ENCODE assay signal across 9 mouse cellular contexts in the genomic region with DNA sequence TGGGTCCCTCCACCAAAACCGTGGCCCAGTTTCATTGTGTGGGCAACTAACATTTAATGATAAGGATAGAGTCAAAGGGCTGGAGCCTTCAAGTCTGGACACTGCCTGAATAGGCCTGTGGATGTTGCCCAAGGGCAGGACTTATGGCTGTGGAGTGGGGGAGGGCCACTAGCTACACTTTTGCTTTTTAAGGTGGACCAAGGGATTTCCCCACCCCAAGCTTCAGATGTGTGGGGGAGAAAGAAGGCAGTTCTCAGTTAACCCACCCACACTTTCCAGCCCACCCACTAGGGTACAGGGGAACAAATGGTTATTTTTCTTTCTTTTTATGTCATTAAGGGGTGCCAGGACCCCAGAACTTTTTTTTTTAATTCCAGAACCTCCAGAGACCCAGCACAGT. TPM values are rescaled to one million over a fixed set of nuclear protein-coding genes. Genes with fewer than 3 reads are reported as not detected.
A peak's percentile ranks its signal among the peaks of the same experiment; 100 is the strongest.
DNase-seq lines count a peak whose midpoint lies in the region; ATAC-seq and TF ChIP-seq lines count a peak whose summit lies in the region.
"Had no signal": no experiment of that assay in that cellular context is flagged by ENCODE, and none has a peak within 500 bp of the region (broad histone marks: within the 10 kb centered on the region; RNA-seq: fewer than 3 reads in every experiment).

No protein-coding gene starts in this region.

- no peaks in the 10 kb centered on the region for H3K36me3 ChIP-seq in heart, postnatal 0 days (replicated peaks; ENCODE audit: control insufficient read depth, insufficient read depth, low read length)
- H3K36me3 ChIP-seq in E14TG2a.4 (ENCODE audit: insufficient read depth, low read length), result no peaks in the 10 kb centered on the region
- H3K36me3 ChIP-seq in hindbrain, embryonic 10.5 days, result no peaks in the 10 kb centered on the region
- no peaks in the 10 kb centered on the region for H3K36me3 ChIP-seq in midbrain, embryonic 11.5 days (ENCODE audit: control insufficient read depth, insufficient read depth, low read length)

- H3K9me3 ChIP-seq in heart, postnatal 0 days (replicated peaks; ENCODE audit: control insufficient read depth, low read length), result no peaks in the 10 kb centered on the region
- no peaks in the 10 kb centered on the region for H3K9me3 ChIP-seq in E14TG2a.4 (ENCODE audit: low read length)
- no peaks in the 10 kb centered on the region for H3K9me3 ChIP-seq in hindbrain, embryonic 10.5 days
- no peaks in the 10 kb centered on the region for H3K9me3 ChIP-seq in midbrain, embryonic 11.5 days (ENCODE audit: control insufficient read depth, low read length)

- H3K4me3 ChIP-seq in heart, postnatal 0 days (ENCODE audit: low read depth, low read length), result peak overlapping the region; percentile 50
- H3K4me3 ChIP-seq in E14TG2a.4 (replicated peaks; ENCODE audit: low read length), result peak overlapping the region; percentile 62
- peak overlapping the region; percentile 58 for H3K4me3 ChIP-seq in hindbrain, embryonic 10.5 days
- peak overlapping the region; percentile 23; the same call in 1 of the 2 replicates for H3K4me3 ChIP-seq in midbrain, embryonic 11.5 days (ENCODE audit: low read depth, low read length)

- DNase-seq in heart, postnatal 0 days (ENCODE audit: low spot score), result no peak
- no peak for DNase-seq in heart, postnatal 10 days
- no peak for DNase-seq in hindbrain, embryonic 10.5 days (ENCODE audit: low spot score)
- no peak for DNase-seq in midbrain, embryonic 11.5 days (ENCODE audit: low spot score, missing footprints)
- DNase-seq in cerebellum, postnatal 25 days, result no peak
- no peak for DNase-seq in cerebellum, postnatal 14 days

- H3K4me1 ChIP-seq in heart, postnatal 0 days (ENCODE audit: control insufficient read depth, insufficient read depth), result peaks cover 6% of the 10 kb centered on the region; the same call in 1 of the 2 replicates
- H3K4me1 ChIP-seq in E14TG2a.4 (replicated peaks; ENCODE audit: low read depth, low read length), result peaks cover 30% of the 10 kb centered on the region
- peaks cover 18% of the 10 kb centered on the region for H3K4me1 ChIP-seq in hindbrain, embryonic 10.5 days (replicated peaks)
- peaks cover 5% of the 10 kb centered on the region for H3K4me1 ChIP-seq in midbrain, embryonic 11.5 days (ENCODE audit: control insufficient read depth, insufficient read depth, low read length)

- TF ChIP-seq EP300 in heart, postnatal 0 days (IDR thresholded peaks at IDR 0.05; ENCODE audit: low read depth), result no peak

- TF ChIP-seq CTCF in heart, postnatal 0 days (IDR thresholded peaks at IDR 0.05; ENCODE audit: low read depth), result no peak
- no peak for TF ChIP-seq CTCF in E14TG2a.4 (conservative IDR thresholded peaks at IDR 0.05; ENCODE audit: low read length)

- no peaks in the 10 kb centered on the region for H3K27me3 ChIP-seq in heart, postnatal 0 days (ENCODE audit: control insufficient read depth, insufficient read depth, low read length)
- H3K27me3 ChIP-seq in E14TG2a.4 (ENCODE audit: insufficient read depth, low read length), result no peaks in the 10 kb centered on the region
- H3K27me3 ChIP-seq in hindbrain, embryonic 10.5 days (ENCODE audit: insufficient read depth, poor library complexity, severe bottlenecking), result no peaks in the 10 kb centered on the region
- H3K27me3 ChIP-seq in midbrain, embryonic 11.5 days (ENCODE audit: control insufficient read depth, insufficient read depth, low read length), result no peaks in the 10 kb centered on the region

- 67% methylated on average over 1 of the region's 1 CpGs for WGBS in heart, postnatal 0 days
- 73% methylated on average over 1 of the region's 1 CpGs for WGBS in hindbrain, embryonic 10.5 days
- 74% methylated on average over 1 of the region's 1 CpGs for WGBS in midbrain, embryonic 11.5 days

- ATAC-seq in heart, postnatal 0 days (ENCODE audit: insufficient read depth, low read depth), result no peak
- no peak for ATAC-seq in midbrain, embryonic 11.5 days (ENCODE audit: low FRiP score)
- ATAC-seq in cerebellum, adult (ENCODE audit: insufficient number of reproducible peaks, low FRiP score, low TSS enrichment), result no peak

- peak overlapping the region; percentile 73 for H3K4me2 ChIP-seq in heart, postnatal 0 days (ENCODE audit: low read depth, low read length)
- peak overlapping the region; percentile 55 for H3K4me2 ChIP-seq in midbrain, embryonic 11.5 days

- peak overlapping the region; percentile 61 for H3K27ac ChIP-seq in heart, postnatal 0 days (ENCODE audit: low read depth)
- H3K27ac ChIP-seq in hindbrain, embryonic 10.5 days, result peak overlapping the region; percentile 72
- H3K27ac ChIP-seq in midbrain, embryonic 11.5 days (ENCODE audit: low read depth, low read length), result no peak overlapping the region

- H3K9ac ChIP-seq in heart, postnatal 0 days (replicated peaks; ENCODE audit: low read depth, low read length), result peak overlapping the region; percentile 50; the same call in 1 of the 2 replicates
- H3K9ac ChIP-seq in midbrain, embryonic 11.5 days (ENCODE audit: low read length), result peak overlapping the region; percentile 34; the same call in 1 of the 2 replicates

- intact Hi-C loops in heart, postnatal 10 days (cut with DNase I), result no loop called here

RNA-seq across cellular contexts. Expression of a gene that starts 6.0 kb away (rescaled TPM):
- 4.6 and 6.2 TPM in 2 replicates for total RNA-seq in heart, postnatal 0 days (2014; rRNA removed; ENCODE audit: low replicate concordance)
- 6.1 and 6.2 TPM in 2 replicates for polyA plus RNA-seq in heart, postnatal 0 days (2015; fragmentation: Nextera tagmentation; extraction: Ambion mirVana)
- total RNA-seq in heart, postnatal 10 days (2021), result 1 to 10 TPM; 1.7 to 1.9 TPM
- 0.46 and 1.0 TPM in 2 replicates for polyA plus RNA-seq in hindbrain, embryonic 10.5 days (2016; fragmentation: Nextera tagmentation; extraction: Ambion mirVana)
- polyA plus RNA-seq in midbrain, embryonic 11.5 days (2014; fragmentation: Nextera tagmentation; extraction: Ambion mirVana), result 0.19 and 0.46 TPM in 2 replicates
- total RNA-seq: gastrocnemius, adult 18-20 months had no signal

RNA-seq across cellular contexts. Expression of a gene that starts 10.9 kb away (rescaled TPM):
- total RNA-seq in heart, postnatal 0 days (2014; rRNA removed; ENCODE audit: low replicate concordance), result 2.0 and 8.9 TPM in 2 replicates
- 0.71 and 0.99 TPM in 2 replicates for polyA plus RNA-seq in heart, postnatal 0 days (2015; fragmentation: Nextera tagmentation; extraction: Ambion mirVana)
- 1 to 10 TPM; 2.1 to 3.9 TPM for total RNA-seq in heart, postnatal 10 days (2021)
- polyA plus RNA-seq in hindbrain, embryonic 10.5 days (2016; fragmentation: Nextera tagmentation; extraction: Ambion mirVana), result 6.5 and 6.6 TPM in 2 replicates
- 4.5 and 5.3 TPM in 2 replicates for polyA plus RNA-seq in midbrain, embryonic 11.5 days (2014; fragmentation: Nextera tagmentation; extraction: Ambion mirVana)
- total RNA-seq: gastrocnemius, adult 18-20 months had no signal

RNA-seq across cellular contexts. Expression of a gene that starts 16.1 kb away (rescaled TPM):
- total RNA-seq in heart, postnatal 0 days (2014; rRNA removed; ENCODE audit: low replicate concordance), result 408 and 443 TPM in 2 replicates
- 169 and 172 TPM in 2 replicates for polyA plus RNA-seq in heart, postnatal 0 days (2015; fragmentation: Nextera tagmentation; extraction: Ambion mirVana)
- 100 to 1,000 TPM; 143 to 144 TPM for total RNA-seq in heart, postnatal 10 days (2021)
- polyA plus RNA-seq in hindbrain, embryonic 10.5 days (2016; fragmentation: Nextera tagmentation; extraction: Ambion mirVana), result 268 and 293 TPM in 2 replicates
- 251 and 259 TPM in 2 replicates for polyA plus RNA-seq in midbrain, embryonic 11.5 days (2014; fragmentation: Nextera tagmentation; extraction: Ambion mirVana)

RNA-seq across cellular contexts. Expression of a gene that starts 16.1 kb away (rescaled TPM):
- 108 and 115 TPM in 2 replicates for total RNA-seq in heart, postnatal 0 days (2014; rRNA removed; ENCODE audit: low replicate concordance)
- polyA plus RNA-seq in heart, postnatal 0 days (2015; fragmentation: Nextera tagmentation; extraction: Ambion mirVana), result 150 and 161 TPM in 2 replicates
- total RNA-seq in heart, postnatal 10 days (2021), result 10 to 100 TPM; 61.7 to 63.5 TPM
- 226 and 229 TPM in 2 replicates for polyA plus RNA-seq in hindbrain, embryonic 10.5 days (2016; fragmentation: Nextera tagmentation; extraction: Ambion mirVana)
- 178 and 188 TPM in 2 replicates for polyA plus RNA-seq in midbrain, embryonic 11.5 days (2014; fragmentation: Nextera tagmentation; extraction: Ambion mirVana)

RNA-seq across cellular contexts. Expression of a gene that starts 29.7 kb away (rescaled TPM):
- total RNA-seq in heart, postnatal 0 days (2014; rRNA removed; ENCODE audit: low replicate concordance), result 9.8 TPM in 1 of 2 replicates, not detected in the other
- polyA plus RNA-seq in heart, postnatal 0 days (2015; fragmentation: Nextera tagmentation; extraction: Ambion mirVana), result 1.5 and 1.9 TPM in 2 replicates
- under 1 TPM; 0.52 to 0.84 TPM for total RNA-seq in heart, postnatal 10 days (2021)
- 0.90 and 1.3 TPM in 2 replicates for polyA plus RNA-seq in hindbrain, embryonic 10.5 days (2016; fragmentation: Nextera tagmentation; extraction: Ambion mirVana)
- polyA plus RNA-seq in midbrain, embryonic 11.5 days (2014; fragmentation: Nextera tagmentation; extraction: Ambion mirVana), result 1.7 and 3.0 TPM in 2 replicates
